In the genomic region with DNA sequence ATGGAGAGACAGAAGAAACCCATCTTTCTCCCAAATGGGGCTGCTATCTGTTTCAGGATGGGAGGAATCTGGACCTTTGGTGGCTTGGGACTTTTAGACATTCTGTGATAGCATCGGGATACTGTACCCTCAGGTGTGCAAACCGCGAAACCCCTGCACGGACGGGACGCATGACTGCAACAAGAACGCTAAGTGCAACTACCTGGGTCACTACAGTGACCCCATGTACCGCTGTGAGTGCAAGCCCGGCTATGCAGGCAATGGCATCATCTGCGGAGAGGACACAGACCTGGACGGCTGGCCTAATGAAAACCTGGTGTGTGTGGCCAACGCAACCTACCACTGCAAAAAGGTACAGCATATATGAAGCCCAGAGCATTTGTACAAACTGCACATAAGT, we compare ENCODE assay signal across 25 mouse cellular contexts. TPM values are rescaled to one million over a fixed set of nuclear protein-coding genes. Genes with fewer than 3 reads are reported as not detected.
DNase-seq lines count a peak whose midpoint lies in the region; ATAC-seq and TF ChIP-seq lines count a peak whose summit lies in the region.
"Had no signal": no experiment of that assay in that cellular context is flagged by ENCODE, and none has a peak within 500 bp of the region (broad histone marks: within the 10 kb centered on the region; RNA-seq: fewer than 3 reads in every experiment).

No protein-coding gene starts in this region.

- peak overlapping the region; percentile 66 for H3K4me3 ChIP-seq in megakaryocyte, embryonic 14.5 days (replicated peaks)
- H3K4me3 ChIP-seq in myocyte, result no peak overlapping the region
- H3K4me3 ChIP-seq in midbrain, embryonic 10.5 days, result no peak overlapping the region
- H3K4me3 ChIP-seq: embryonic facial prominence, embryonic 13.5 days; embryonic facial prominence, embryonic 15.5 days; forebrain, embryonic 13.5 days; forebrain, embryonic 15.5 days had no signal

- H3K79me2 ChIP-seq in myocyte (ENCODE audit: control insufficient read depth, insufficient read depth), result peaks cover 12% of the 10 kb centered on the region

- 98% methylated on average over 12 of the region's 12 CpGs for WGBS in midbrain, embryonic 10.5 days

- peak; percentile 22 for DNase-seq in NIH3T3 (ENCODE audit: low read depth)
- DNase-seq in spleen, adult 12 weeks (ENCODE audit: low spot score), result no peak
- DNase-seq in midbrain, embryonic 10.5 days (ENCODE audit: low spot score), result no peak
- DNase-seq: adrenal gland, adult 2 months; adrenal gland, postnatal 10 days; adrenal gland, postnatal 25 days; B cell, adult 2 months; cerebellum, adult 11 months; cerebellum, adult 18-20 months; cerebellum, adult 8-10 months; cerebellum, adult 9-11 months; cerebellum, postnatal 14 days; cerebellum, postnatal 36 days; embryo, embryonic 11 days; forebrain, postnatal 0 days had no signal

- no peak overlapping the region for H3ac ChIP-seq in myocyte (ENCODE audit: control insufficient read depth, insufficient read length)

- no peak overlapping the region for H3K27ac ChIP-seq in midbrain, embryonic 10.5 days (replicated peaks)
- H3K27ac ChIP-seq: embryonic facial prominence, embryonic 13.5 days; embryonic facial prominence, embryonic 15.5 days; forebrain, embryonic 13.5 days; forebrain, embryonic 15.5 days had no signal

- no peaks in the 10 kb centered on the region for H3K9me3 ChIP-seq in megakaryocyte, embryonic 14.5 days
- no peaks in the 10 kb centered on the region for H3K9me3 ChIP-seq in midbrain, embryonic 10.5 days (replicated peaks)
- H3K9me3 ChIP-seq: embryonic facial prominence, embryonic 13.5 days; embryonic facial prominence, embryonic 15.5 days; forebrain, embryonic 13.5 days; forebrain, embryonic 15.5 days had no signal

- peaks cover 100% of the 10 kb centered on the region for H3K36me3 ChIP-seq in megakaryocyte, embryonic 14.5 days (replicated peaks; ENCODE audit: low read length)
- H3K36me3 ChIP-seq in myocyte (ENCODE audit: control insufficient read depth, insufficient read depth), result peaks cover 89% of the 10 kb centered on the region
- H3K36me3 ChIP-seq in midbrain, embryonic 10.5 days, result peaks cover 100% of the 10 kb centered on the region
- H3K36me3 ChIP-seq: forebrain, embryonic 15.5 days; G1E had no signal

- H3K4me1 ChIP-seq in megakaryocyte, embryonic 14.5 days, result peaks cover 70% of the 10 kb centered on the region
- peaks cover 19% of the 10 kb centered on the region for H3K4me1 ChIP-seq in midbrain, embryonic 10.5 days

- no peak overlapping the region for H3K4me2 ChIP-seq in myocyte (ENCODE audit: low read depth)
- H3K4me2 ChIP-seq: embryonic facial prominence, embryonic 13.5 days; embryonic facial prominence, embryonic 15.5 days; forebrain, embryonic 13.5 days; forebrain, embryonic 15.5 days had no signal

- TF ChIP-seq POLR2A in myocyte (IDR thresholded peaks at IDR 0.05; ENCODE audit: insufficient read length, low read depth), result peak; percentile 13

- no peak for ATAC-seq in megakaryocyte, adult 5-6 weeks (ENCODE audit: poor library complexity, severe bottlenecking)
- ATAC-seq: CD4-positive, CD25-positive, alpha-beta regulatory T cell, adult 4 months; forebrain, embryonic 13.5 days; forebrain, embryonic 15.5 days; forebrain, postnatal 0 days had no signal

- no peaks in the 10 kb centered on the region for H3K27me3 ChIP-seq in megakaryocyte, embryonic 14.5 days (replicated peaks)
- no peaks in the 10 kb centered on the region for H3K27me3 ChIP-seq in myocyte (ENCODE audit: control insufficient read depth, insufficient read depth, insufficient read length)
- H3K27me3 ChIP-seq in midbrain, embryonic 10.5 days (ENCODE audit: low read depth, poor library complexity, severe bottlenecking), result no peaks in the 10 kb centered on the region
- H3K27me3 ChIP-seq: CH12.LX; embryonic facial prominence, embryonic 13.5 days; embryonic facial prominence, embryonic 15.5 days; forebrain, embryonic 13.5 days; forebrain, embryonic 15.5 days had no signal

TF ChIP-seq in myocyte, 11 proteins besides CTCF, POLR2A, EP300 and RAD21:
- TF ChIP-seq CEBPB (IDR thresholded peaks at IDR 0.05; ENCODE audit: insufficient read depth, poor library complexity, severe bottlenecking), result no peak
TF ChIP-seq in myocyte: peak in this region for 0.

RNA-seq across cellular contexts. Expression of gene Thbs1, which starts 8.0 kb away (rescaled TPM):
- polyA plus RNA-seq in megakaryocyte, embryonic 14.5 days (2012; ENCODE audit: insufficient read depth, low replicate concordance), result 258 and 405 TPM in 2 replicates
- total RNA-seq in megakaryocyte, adult 5-6 weeks (2015), result 27.3 and 28.8 TPM in 2 replicates
- total RNA-seq in megakaryocyte, adult 5-6 weeks (2017), result 32.7 and 37.6 TPM in 2 replicates
- 57.5 TPM for polyA plus RNA-seq in myocyte (2012; fragmentation: generic; extraction: Trizol)
- 25.4 and 35.4 TPM in 2 replicates for polyA plus RNA-seq in midbrain, embryonic 10.5 days (2016; fragmentation: Nextera tagmentation; extraction: Ambion mirVana)
- total RNA-seq: G1E had no signal
